Mouse (Mus musculus) embryonic facial prominence, embryonic 11.5 days (tissue): ENCODE results near the gene Ankrd2. TPM values are rescaled to one million over a fixed set of nuclear protein-coding genes. Genes with fewer than 3 reads are reported as not detected.

Experiments
- ATAC-seq: fragments of 200-750 bp; cut with Nextera tagmentation; replicated peaks from 2 replicates; pipeline ENCODE4 v1.8.0; 2017; ENCODE audit warnings: low read depth; ENCODE audit not compliant: insufficient number of reproducible peaks, low FRiP score, low TSS enrichment
- DNase-seq: peaks from one replicate; pipeline ENCODE4 v3.0.0-alpha.2; 2015; ENCODE audit warnings: low spot score
- H3K27ac ChIP-seq: fragments of 300-500 bp; sonication (generic); replicated peaks from 2 replicates; pipeline ENCODE4 v1.5.1; 2014; ENCODE audit warnings: mild to moderate bottlenecking, low read depth, low read length, control low read depth
- H3K27me3 ChIP-seq: fragments of 300-500 bp; sonication (generic); 2 replicates; pipeline ENCODE4 v1.6.1; 2014; ENCODE audit warnings: mild to moderate bottlenecking, low read length, moderate library complexity, mixed read lengths; ENCODE audit not compliant: control insufficient read depth, insufficient read depth
- H3K36me3 ChIP-seq: fragments of 300-500 bp; sonication (generic); replicated peaks from 2 replicates; pipeline ENCODE4 v1.6.1; 2014; ENCODE audit warnings: low read depth, mild to moderate bottlenecking, low read length, moderate library complexity, mixed read lengths; ENCODE audit not compliant: control insufficient read depth, insufficient read depth
- H3K4me1 ChIP-seq: fragments of 300-500 bp; sonication (generic); 2 replicates; pipeline ENCODE4 v1.6.1; 2014; ENCODE audit warnings: low read length, mixed read lengths; ENCODE audit not compliant: control insufficient read depth, insufficient read depth
- H3K4me2 ChIP-seq: fragments of 300-500 bp; sonication (generic); 2 replicates; pipeline ENCODE4 v1.6.1; 2014; ENCODE audit warnings: low read depth, mild to moderate bottlenecking, control low read depth, low read length, moderate library complexity
- H3K4me3 ChIP-seq: fragments of 300-500 bp; sonication (generic); 2 replicates; pipeline ENCODE4 v1.5.1; 2014; ENCODE audit warnings: low read depth, low read length, control low read depth
- H3K9ac ChIP-seq: fragments of 300-500 bp; sonication (generic); replicated peaks from 2 replicates; pipeline ENCODE4 v1.6.1; 2014; ENCODE audit warnings: mild to moderate bottlenecking, control low read depth, low read length
- H3K9me3 ChIP-seq: fragments of 300-500 bp; sonication (generic); replicated peaks from 2 replicates; pipeline ENCODE4 v1.6.1; 2016; ENCODE audit warnings: mild to moderate bottlenecking, low read length, inconsistent platforms, mixed read lengths; ENCODE audit not compliant: control insufficient read depth
- WGBS: fragments of 180-500 bp; shearing (Covaris S2); extraction: QIAGEN DNeasy Blood & Tissue Kit; methylation state at CpG from one replicate; pipeline ENCODE4 v1.1.7; 2014; 5-methylcytosine and 5-hydroxymethylcytosine counted together
- polyA plus RNA-seq: library from polyadenylated mRNA; unstranded; fragments of >200 nt; fragmentation: Nextera tagmentation; extraction: Ambion mirVana; gene quantifications from 2 replicates; pipeline ENCODE4 v1.2.1, GENCODE M21; 2014

The Ankrd2 gene
- polyA plus RNA-seq, 1 experiment from 2014 or later = not detected

GRCm38 (mm10) chr19:42006568-42006967 lies 29.2 kb upstream of the Ankrd2 start:
- no peak for DNase-seq
- no peaks in the 10 kb centered on the region for H3K9me3 ChIP-seq
- H3K9ac ChIP-seq = no peak overlapping the region
- H3K4me1 ChIP-seq = peaks cover 2% of the 10 kb centered on the region; the same call in 1 of the 2 replicates
- H3K4me2 ChIP-seq = no peak overlapping the region
- 66% methylated on average over 8 of the region's 8 CpGs for WGBS
- no peaks in the 10 kb centered on the region for H3K36me3 ChIP-seq
- no peak for ATAC-seq
- no peak overlapping the region for H3K27ac ChIP-seq
- H3K27me3 ChIP-seq = no peaks in the 10 kb centered on the region
- H3K4me3 ChIP-seq = no peak overlapping the region

- Histone ChIP-seq H3K4me2 (no peak overlapping the region), H3K4me1 (peaks cover 2% of the 10 kb centered on the region; the same call in 1 of the 2 replicates), H3K9me3 (no peaks in the 10 kb centered on the region), H3K4me3 (no peak overlapping the region), H3K9ac (no peak overlapping the region), H3K27me3 (no peaks in the 10 kb centered on the region), H3K36me3 (no peaks in the 10 kb centered on the region), H3K27ac (no peak overlapping the region)
- DNase-seq = no peak
- WGBS = 45% methylated on average over 3 of the region's 3 CpGs
- ATAC-seq = no peak
Observed at GRCm38 (mm10) chr19:42008586-42008985, 27.2 kb upstream of the Ankrd2 start.

- no peak for DNase-seq
- no peak overlapping the region for H3K27ac ChIP-seq
Observed at GRCm38 (mm10) chr19:42009067-42009466, 26.7 kb upstream of the Ankrd2 start.

GRCm38 (mm10) chr19:42010436-42010835 lies 25.4 kb upstream of the Ankrd2 start:
- Histone ChIP-seq H3K4me1 (peaks cover 2% of the 10 kb centered on the region; the same call in 1 of the 2 replicates), H3K27ac (no peak overlapping the region), H3K27me3 (no peaks in the 10 kb centered on the region), H3K4me3 (no peak overlapping the region), H3K9me3 (no peaks in the 10 kb centered on the region), H3K9ac (no peak overlapping the region; the same call in 1 of the 2 replicates), H3K36me3 (no peaks in the 10 kb centered on the region), H3K4me2 (no peak overlapping the region)
- DNase-seq (no peak), ATAC-seq (no peak)
- 70% methylated on average over 4 of the region's 4 CpGs for WGBS

More at GRCm38 (mm10) chr19:42009067-42009466, 26.7 kb upstream of the Ankrd2 start:
- Histone ChIP-seq H3K4me1 (peaks cover 2% of the 10 kb centered on the region; the same call in 1 of the 2 replicates), H3K9me3 (no peaks in the 10 kb centered on the region), H3K4me2 (no peak overlapping the region), H3K9ac (no peak overlapping the region), H3K4me3 (no peak overlapping the region), H3K27me3 (no peaks in the 10 kb centered on the region), H3K36me3 (no peaks in the 10 kb centered on the region)
- ATAC-seq = no peak
- WGBS = 46% methylated on average over 7 of the region's 7 CpGs

GRCm38 (mm10) chr19:42011123-42011522 lies 24.7 kb upstream of the Ankrd2 start:
- H3K4me2 ChIP-seq = no peak overlapping the region

GRCm38 (mm10) chr19:42014231-42014825 lies 21.5 kb upstream of the Ankrd2 start:
- 81% methylated on average over 3 of the region's 3 CpGs for WGBS
- no peaks in the 10 kb centered on the region for H3K9me3 ChIP-seq
- ATAC-seq (no peak; the same call in 1 of the 2 replicates), DNase-seq (no peak)
- no peak overlapping the region for H3K4me3 ChIP-seq
- H3K27ac ChIP-seq = no peak overlapping the region
- no peak overlapping the region for H3K9ac ChIP-seq
- H3K4me2 ChIP-seq = no peak overlapping the region
- peaks cover 6% of the 10 kb centered on the region; the same call in 1 of the 2 replicates for H3K4me1 ChIP-seq
- no peaks in the 10 kb centered on the region for H3K36me3 ChIP-seq
- no peaks in the 10 kb centered on the region for H3K27me3 ChIP-seq

More at GRCm38 (mm10) chr19:42011123-42011522, 24.7 kb upstream of the Ankrd2 start:
- WGBS = 80% methylated on average over 7 of the region's 7 CpGs
- no peaks in the 10 kb centered on the region for H3K36me3 ChIP-seq
- no peak overlapping the region for H3K9ac ChIP-seq
- no peak overlapping the region for H3K4me3 ChIP-seq
- DNase-seq (no peak), ATAC-seq (no peak)
- peaks cover 2% of the 10 kb centered on the region; the same call in 1 of the 2 replicates for H3K4me1 ChIP-seq
- no peaks in the 10 kb centered on the region for H3K9me3 ChIP-seq
- H3K27ac ChIP-seq = no peak overlapping the region
- H3K27me3 ChIP-seq = no peaks in the 10 kb centered on the region

GRCm38 (mm10) chr19:42015001-42015400 lies 20.8 kb upstream of the Ankrd2 start:
- Histone ChIP-seq H3K27ac (no peak overlapping the region), H3K4me3 (no peak overlapping the region), H3K9me3 (no peaks in the 10 kb centered on the region), H3K4me1 (peaks cover 6% of the 10 kb centered on the region; the same call in 1 of the 2 replicates), H3K9ac (no peak overlapping the region), H3K4me2 (no peak overlapping the region), H3K27me3 (no peaks in the 10 kb centered on the region), H3K36me3 (no peaks in the 10 kb centered on the region)
- ATAC-seq (no peak), DNase-seq (no peak)
- 80% methylated on average over 6 of the region's 6 CpGs for WGBS

GRCm38 (mm10) chr19:42016251-42016650 lies 19.5 kb upstream of the Ankrd2 start:
- H3K9me3 ChIP-seq = no peaks in the 10 kb centered on the region
- no peaks in the 10 kb centered on the region for H3K36me3 ChIP-seq
- ATAC-seq (no peak), DNase-seq (no peak)
- no peaks in the 10 kb centered on the region for H3K27me3 ChIP-seq
- no peak overlapping the region for H3K9ac ChIP-seq
- no peak overlapping the region for H3K4me3 ChIP-seq
- 0 out of 2 replicates have a peak, but pooled peaks cover 4% of the 10 kb centered on the region for H3K4me1 ChIP-seq
- WGBS = 73% methylated on average over 4 of the region's 4 CpGs
- no peak overlapping the region for H3K27ac ChIP-seq
- H3K4me2 ChIP-seq = no peak overlapping the region
